Mouse (Mus musculus) kidney, adult 2 months (tissue): ENCODE data around the gene Wdr1. TPM values are rescaled to one million over a fixed set of nuclear protein-coding genes. Genes with fewer than 3 reads are reported as not detected.

ENCODE experiments used
- DNase-seq: peaks from one replicate; pipeline ENCODE4 v3.0.0; 2021
- H3K27ac ChIP-seq: fragments of 200-500 bp; 2 replicates; pipeline ENCODE4 v1.5.1; 2012; ENCODE audit warnings: low read depth, low read length, control low read depth, inconsistent platforms; ENCODE audit not compliant: insufficient read depth
- H3K27me3 ChIP-seq: fragments of 200-500 bp; replicated peaks from 2 replicates; pipeline ENCODE4 v1.6.1; 2012; ENCODE audit warnings: mild to moderate bottlenecking, moderate library complexity, low read length, inconsistent platforms; ENCODE audit not compliant: control insufficient read depth, insufficient read depth
- H3K36me3 ChIP-seq: fragments of 200-500 bp; 2 replicates; pipeline ENCODE4 v1.6.1; 2012; ENCODE audit warnings: mild to moderate bottlenecking, moderate library complexity, low read length, inconsistent platforms; ENCODE audit not compliant: control insufficient read depth, insufficient read depth
- H3K4me1 ChIP-seq: fragments of 200-500 bp; 2 replicates; pipeline ENCODE4 v1.6.1; 2011; ENCODE audit warnings: low read length; ENCODE audit not compliant: control insufficient read depth, insufficient read depth
- H3K4me3 ChIP-seq: fragments of 200-500 bp; 2 replicates; pipeline ENCODE4 v1.5.1; 2011; ENCODE audit warnings: mild to moderate bottlenecking, low read depth, low read length, control low read depth; ENCODE audit not compliant: insufficient read depth
- CTCF ChIP-seq: fragments of 200-500 bp; conservative IDR thresholded peaks from 2 replicates; pipeline ENCODE4 v1.5.1; 2011; ENCODE audit warnings: low read depth, mild to moderate bottlenecking, control low read depth, low read length, moderate library complexity, mixed read lengths; ENCODE audit not compliant: insufficient read depth, insufficient read length
- POLR2A ChIP-seq: fragments of 200-500 bp; IDR thresholded peaks from one replicate; pipeline ENCODE4 v1.6.1; 2011; ENCODE audit warnings: low read depth, low read length, control low read depth
- WGBS: fragments of 180-500 bp; shearing (Covaris S2); methylation state at CpG from one replicate; pipeline ENCODE4 v1.1.7; 2018; 5-methylcytosine and 5-hydroxymethylcytosine counted together
- polyA plus RNA-seq: library from polyadenylated mRNA; depleted of rRNA; stranded (reverse); fragments of >200 nt; gene quantifications from 2 replicates; pipeline ENCODE4 v1.2.3, GENCODE M21; 2012; rRNA removed

The Wdr1 gene
- polyA plus RNA-seq, 1 experiment, result 122 TPM

DNA sequence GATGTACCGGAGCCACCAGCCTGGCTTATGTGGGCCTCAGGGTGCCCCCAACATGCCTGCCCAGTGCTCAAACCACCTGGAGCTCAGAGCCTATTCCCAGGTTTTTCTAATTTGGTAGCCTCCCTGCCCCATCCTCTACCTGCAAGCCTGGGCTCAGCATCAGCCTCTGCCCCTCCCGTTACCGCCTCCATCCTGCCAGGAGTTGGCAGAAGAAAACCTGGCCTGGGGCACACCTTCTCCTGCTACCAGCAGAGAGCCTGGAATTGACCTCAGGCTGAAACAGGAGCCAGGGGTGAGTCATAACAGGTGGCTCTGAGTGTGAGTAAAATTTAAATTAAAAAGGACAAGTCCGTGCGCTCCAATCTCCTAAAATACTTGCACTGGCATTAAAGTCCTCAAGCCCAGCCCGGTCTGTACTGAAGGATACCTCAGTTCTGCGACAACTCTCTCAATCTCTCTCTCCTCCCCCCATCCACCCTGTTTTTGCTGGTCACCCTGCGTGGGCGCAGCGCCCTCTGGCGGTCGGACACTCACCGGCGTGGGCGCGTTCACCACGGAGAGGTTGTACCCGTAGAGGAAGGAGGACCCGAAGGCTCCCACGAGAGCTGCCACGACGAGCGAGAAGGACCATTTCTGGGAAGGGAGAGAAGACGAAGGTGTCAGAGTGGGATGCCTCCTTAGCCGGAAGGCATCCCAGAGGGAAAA lies 86.0 kb downstream of the Wdr1 start:
- Histone ChIP-seq H3K4me3 (no peak overlapping the region), H3K36me3 (no peaks in the 10 kb centered on the region; the same call in 1 of the 2 replicates), H3K27me3 (no peaks in the 10 kb centered on the region), H3K27ac (no peak overlapping the region), H3K4me1 (peaks cover 8% of the 10 kb centered on the region)
- peak; percentile 29; the same call in 1 of the 2 replicates for TF ChIP-seq CTCF
- no peak for TF ChIP-seq POLR2A
- peak; percentile 50 for DNase-seq
- 86% methylated on average over 25 of the region's 25 CpGs for WGBS

Other genes starting within 250 kb of the Wdr1 start
- gene Drd5, start 243.9 kb downstream of the Wdr1 start, polyA plus RNA-seq, result not detected in 2 replicates
- 9.7 and 11.1 TPM in 2 replicates for gene Slc2a9, start 60.1 kb downstream of the Wdr1 start, polyA plus RNA-seq
- 1.0 and 1.2 TPM in 2 replicates for gene Zfp518b, start 121.6 kb upstream of the Wdr1 start, polyA plus RNA-seq